Mouse (Mus musculus) cerebellum, adult 11 months (tissue): ENCODE measurements around the gene Chmp1a.
"Not testable (repeated sequence)": the region's sequence is repeated elsewhere in the genome, so short reads cannot be mapped to it uniquely, and the experiment has no call there.

Source experiments
- DNase-seq: peaks from one replicate; pipeline ENCODE4 v3.0.0; 2022

Gene Chmp1a

DNA sequence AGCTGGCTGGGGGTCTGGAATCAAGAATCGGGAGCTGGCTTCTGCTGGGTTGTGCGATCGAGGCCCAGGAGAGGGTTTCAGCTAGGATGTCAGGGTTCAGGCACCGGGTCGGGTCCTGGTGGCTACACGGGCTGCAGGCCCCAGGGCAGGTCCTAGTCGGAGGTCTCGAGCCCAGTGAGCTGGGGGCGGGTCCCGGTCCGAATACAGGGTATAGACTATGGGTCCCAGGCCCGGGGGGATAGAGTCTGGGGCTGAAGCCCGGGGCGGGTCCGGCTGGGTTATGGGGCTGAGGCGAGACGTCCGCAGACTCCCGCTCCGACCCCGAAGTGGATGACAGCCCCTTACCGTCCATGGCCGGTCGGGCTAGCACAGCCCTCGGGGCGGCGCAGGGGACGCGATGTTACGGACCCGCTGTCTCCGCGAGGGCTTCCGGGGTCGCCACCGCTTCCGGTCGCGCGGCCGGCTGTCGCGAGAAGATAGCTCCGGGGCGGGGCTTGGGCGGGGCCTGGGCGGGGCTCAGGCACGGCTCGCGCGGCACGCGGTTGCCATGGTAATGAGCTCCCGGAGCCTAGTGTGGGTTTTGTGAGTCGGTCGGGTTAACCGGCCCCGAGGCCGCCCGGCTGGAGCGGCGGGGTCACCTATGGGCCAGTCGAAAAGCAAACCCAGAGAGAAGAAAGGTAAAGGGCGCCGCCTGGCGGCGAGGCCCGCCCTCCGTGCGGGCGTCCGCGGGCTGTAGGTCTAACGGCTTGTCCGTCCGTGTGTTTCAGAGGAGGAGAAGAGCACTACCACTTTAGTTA, at the start of gene Chmp1a, which contains the start of gene Spata33:
TSS of gene Chmp1a (minus strand) at position 443 of the 797 bp plus-strand sequence.
TSS of gene Spata33 (plus strand) at position 512 of the 797 bp plus-strand sequence.
- DNase-seq = peak; percentile 85

DNA sequence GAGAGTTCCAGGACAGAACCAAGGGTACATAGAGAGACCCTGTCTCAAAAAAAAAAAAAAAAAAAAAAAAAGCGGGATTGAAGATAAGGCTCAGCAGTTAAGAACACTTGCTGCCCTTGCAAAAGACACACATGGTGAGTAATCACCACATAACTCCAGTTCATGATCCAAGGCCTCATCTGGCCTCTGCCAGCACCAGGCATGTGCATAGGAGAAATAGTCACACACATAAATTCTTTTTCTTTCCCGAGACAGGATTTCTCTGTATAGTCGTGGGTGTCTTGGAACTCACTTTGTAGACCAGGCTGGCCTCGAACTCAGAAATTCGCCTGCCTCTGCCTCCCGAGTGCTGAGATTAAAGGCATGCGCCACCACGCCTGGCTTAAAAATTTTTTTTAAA, 45.0 kb upstream of the Chmp1a start:
- not testable (repeated sequence) for DNase-seq

DNA sequence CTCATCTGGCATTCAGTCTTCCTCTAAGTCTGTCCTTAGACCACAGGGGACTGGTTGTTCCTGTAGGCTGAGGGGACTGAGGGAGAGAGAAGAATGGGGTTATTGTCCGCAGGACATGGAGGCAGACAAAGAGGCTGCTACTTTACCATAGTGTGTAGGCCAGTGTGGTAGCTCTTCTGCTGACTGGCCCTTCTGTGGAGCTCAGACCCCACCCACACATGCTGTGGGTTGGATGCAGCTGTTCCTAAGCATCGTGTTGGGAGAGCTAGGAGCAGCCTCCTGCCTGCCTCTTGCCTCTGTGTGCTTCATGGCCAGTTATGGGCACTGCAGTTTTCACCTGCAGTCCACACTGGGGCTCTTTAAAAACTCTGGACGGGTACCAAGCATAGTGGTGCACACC, 44.6 kb upstream of the Chmp1a start:
- no peak for DNase-seq

DNA sequence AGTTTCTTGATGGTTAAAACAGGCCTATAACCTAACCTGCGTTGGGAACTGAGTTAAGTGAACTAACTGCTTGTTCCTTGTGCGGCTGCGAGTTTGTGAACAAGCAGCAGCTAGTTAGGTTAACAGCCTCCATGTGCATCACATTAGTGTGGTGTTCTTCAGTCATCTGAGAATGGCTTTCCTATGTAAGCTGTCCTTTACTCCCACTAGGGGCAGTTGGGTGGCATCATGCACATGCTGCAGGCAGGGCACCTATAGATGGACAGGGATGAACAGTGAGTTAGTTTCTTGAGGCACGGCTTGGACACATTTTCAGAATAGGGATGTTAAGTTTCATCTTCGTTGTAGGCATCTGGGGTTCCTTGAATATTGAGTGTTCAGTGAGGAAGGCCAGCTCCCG, 42.6 kb upstream of the Chmp1a start:
- DNase-seq = no peak

DNA sequence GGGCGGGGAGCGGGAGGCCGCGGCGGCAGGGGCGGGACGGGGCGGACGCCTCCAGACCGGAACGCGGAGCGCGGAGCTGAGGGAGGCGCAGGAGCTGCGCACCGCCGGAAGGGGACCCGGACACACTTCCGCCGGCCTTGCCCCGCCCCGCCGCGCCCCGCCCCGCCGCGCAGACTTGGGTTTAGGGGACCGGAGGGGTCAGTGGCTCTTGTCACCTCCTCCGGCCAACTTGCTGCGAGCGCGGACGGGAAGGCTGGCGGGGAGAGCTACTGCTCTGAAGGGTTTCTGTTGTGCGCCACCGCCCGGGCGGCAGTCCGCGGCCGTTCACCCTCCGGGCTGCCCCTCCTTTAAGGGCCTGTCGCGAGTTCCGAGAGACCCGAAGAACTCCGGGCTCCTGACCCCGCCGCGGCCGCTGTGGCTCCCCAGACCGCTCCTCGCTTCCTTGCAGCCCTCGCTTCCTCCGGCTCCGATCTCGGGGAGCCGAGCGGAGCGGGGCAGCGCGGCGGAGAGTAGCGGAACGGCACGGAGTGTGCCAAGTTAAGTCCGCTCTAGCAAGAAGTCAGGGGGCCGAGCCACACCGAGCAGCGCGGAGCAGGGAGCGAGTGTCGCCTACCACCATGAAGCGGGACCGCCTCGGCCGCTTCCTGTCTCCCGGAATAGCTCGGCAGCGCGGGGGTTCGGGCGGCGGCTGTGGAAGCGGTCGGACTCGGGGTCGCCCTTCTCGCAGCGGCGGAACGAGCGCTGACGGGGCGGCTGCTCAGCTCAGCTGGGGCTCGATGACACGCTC, 41.7 kb upstream of the Chmp1a start, which contains the start of the genes Zfp276 and Vps9d1:
TSS of gene Zfp276 (plus strand) at position 97 of the 787 bp plus-strand sequence.
TSS of gene Vps9d1 (minus strand) at position 250 of the 787 bp plus-strand sequence.
- DNase-seq = peak; percentile 74

DNA sequence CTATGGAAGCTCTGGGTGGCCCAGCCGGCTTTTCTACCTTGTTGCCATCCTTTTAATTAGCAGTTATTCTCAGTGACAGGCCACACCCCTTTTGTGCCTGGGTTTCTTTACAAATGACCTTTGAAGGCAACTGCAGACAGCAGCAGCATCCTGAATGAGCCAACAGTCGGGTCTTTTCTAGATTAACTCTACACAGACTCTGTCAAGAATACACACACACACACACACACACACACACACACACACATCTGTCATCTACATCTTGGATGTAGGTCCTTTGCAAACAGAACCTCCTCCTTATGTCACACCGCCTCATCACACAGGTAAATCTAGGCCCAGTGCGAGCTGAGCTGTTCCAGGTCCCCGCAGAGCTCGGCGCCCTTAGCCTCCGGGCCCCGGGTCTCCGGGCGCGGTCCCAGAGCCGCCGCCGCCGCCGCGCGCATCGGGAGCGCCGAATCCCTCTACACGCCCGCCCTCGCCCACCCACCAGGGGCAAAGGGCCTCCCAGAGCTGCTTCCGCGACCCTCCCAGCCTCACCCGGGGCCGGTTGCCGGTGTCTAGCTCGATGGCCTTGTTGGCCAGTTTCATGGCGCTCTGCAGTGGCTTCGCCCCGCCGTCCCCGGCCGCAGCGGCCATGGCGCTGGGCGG, 41.0 kb upstream of the Chmp1a start:
- DNase-seq = no peak

DNA sequence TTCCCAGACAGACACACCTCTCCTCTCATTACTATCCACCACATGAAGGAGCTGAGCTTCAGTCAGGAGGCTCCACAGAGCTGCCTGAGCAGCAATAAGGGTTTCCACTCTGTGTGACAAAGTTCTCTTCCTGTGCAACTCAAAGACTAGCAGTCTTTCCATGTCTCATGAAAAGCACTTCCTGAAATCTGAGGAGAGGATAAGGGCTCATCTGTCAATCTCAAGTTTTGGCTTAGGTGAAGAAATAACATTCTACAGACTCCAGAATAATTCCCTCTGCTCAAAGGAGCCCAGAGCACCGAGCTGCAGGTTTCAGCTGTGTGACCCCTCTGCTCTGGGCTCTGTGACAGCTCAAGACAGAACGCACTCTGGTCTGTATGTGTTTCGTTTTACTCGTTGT, 40.4 kb upstream of the Chmp1a start:
- no peak for DNase-seq

DNA sequence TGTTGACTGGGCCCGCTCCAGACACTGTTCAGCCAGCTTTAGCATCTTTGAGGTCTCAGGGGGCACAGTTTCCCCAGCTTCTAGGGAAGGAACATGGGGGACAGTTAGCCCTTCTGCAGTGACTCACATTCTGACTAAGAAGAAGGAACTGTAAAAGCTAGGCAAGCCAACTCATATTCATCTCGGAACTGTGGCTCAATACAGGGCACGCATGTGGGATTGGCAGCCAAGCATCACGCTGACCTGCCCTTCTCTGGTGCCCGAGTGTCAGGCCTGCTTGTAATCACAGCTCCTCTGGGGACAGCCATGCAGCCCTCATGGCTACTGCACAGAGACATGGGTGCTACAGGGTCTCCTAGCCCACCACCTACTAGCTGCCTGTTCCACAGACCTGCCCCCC, 38.4 kb upstream of the Chmp1a start:
- DNase-seq = no peak

DNA sequence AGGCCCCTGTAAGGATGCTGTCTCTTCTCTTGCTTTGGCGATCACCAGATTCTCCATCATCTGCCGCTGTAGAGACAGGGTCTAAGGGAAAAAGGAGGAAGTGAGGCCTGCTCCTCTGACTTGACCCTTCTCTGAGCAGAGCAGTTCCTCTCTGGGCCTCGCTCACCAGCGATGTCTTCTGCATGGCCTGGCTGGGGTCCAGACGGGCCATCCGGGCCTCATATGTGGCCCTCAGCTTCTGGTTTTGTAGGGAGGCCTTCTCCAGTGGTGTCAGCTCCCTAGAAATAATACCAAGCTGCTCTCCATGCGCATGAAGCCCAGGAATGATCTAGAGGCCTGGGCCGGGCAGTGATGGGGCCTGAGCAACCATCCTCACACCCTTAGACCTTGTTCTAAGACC, 36.0 kb upstream of the Chmp1a start:
- DNase-seq = no peak

DNA sequence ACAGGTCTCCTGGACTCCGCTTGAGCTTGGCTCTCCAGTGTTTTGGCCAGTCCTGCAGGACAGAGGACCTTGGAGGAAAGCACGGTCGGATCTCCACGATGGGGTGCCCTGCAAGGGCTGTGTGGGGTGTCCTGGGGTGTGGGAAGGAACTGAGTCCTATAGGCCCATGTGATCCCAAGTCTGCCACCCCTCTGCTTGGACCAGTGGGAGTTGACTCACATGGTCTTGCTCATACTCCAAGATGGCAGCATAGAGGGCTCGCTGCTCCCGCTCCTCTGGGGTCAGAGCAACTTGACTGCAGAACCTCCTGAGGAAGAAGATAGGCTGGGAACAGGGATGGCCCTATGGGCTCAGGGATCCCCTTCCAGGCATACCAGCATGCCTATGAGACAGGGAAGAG, 35.2 kb upstream of the Chmp1a start:
- no peak for DNase-seq

DNA sequence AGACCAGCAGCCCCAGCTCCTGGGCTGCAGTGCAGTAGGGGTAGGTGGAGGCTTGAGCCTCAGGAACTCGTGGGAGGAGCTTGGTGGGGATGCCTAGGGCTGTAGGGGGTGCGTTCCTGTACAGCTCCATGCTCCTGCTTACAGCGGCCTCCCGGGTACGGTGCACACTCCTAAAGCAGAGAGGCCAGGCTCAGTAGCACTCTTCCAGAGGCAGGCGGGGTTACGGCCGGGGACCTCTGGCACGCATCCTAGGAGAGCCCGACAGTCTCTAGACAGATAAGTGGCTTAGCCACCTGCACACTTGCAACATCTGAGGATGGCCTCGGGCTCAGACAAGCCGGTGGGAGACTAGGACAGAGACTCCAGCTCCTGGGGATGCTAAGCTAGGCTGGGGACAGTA, 33.0 kb upstream of the Chmp1a start:
- DNase-seq = no peak

DNA sequence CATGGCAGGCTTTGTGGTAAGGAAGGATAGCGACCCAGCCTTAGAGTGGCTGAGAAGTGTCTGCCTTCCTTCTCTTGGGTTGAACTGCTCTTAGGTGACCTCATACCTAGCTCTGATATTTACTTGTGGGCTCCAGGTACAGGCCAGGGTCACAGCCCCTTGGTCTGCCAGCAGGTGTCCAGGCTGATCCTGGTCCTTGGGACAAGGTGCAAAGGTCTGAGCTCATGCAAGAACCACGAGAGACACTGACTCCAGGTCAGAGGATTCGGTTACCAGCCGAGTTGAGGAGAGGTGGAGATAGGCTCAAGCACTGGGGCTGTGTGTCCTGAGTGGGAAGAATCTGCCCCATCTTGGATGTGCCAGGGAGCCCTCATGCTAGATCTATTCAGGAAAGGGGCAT, 31.8 kb upstream of the Chmp1a start:
- DNase-seq = no peak

DNA sequence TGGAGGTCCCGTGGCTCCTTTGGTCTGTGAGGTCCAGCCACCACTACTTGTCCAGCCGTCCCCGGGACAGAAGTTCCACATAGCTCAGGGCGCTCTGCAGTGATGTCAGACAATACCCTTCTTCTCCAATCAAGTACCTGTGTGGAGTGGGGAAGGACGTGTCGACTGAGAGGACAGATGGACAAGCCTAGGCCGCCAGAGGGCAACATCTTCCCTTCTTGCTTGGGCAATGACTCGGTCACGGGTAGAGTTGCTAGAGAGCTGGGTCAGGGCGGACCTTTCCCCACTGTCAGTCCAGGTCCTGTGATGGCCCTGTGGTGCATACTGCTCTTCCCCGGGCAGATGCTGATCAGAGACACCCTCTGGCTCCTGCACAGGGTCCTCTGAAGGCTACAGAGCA, 30.5 kb upstream of the Chmp1a start:
- DNase-seq = no peak

DNA sequence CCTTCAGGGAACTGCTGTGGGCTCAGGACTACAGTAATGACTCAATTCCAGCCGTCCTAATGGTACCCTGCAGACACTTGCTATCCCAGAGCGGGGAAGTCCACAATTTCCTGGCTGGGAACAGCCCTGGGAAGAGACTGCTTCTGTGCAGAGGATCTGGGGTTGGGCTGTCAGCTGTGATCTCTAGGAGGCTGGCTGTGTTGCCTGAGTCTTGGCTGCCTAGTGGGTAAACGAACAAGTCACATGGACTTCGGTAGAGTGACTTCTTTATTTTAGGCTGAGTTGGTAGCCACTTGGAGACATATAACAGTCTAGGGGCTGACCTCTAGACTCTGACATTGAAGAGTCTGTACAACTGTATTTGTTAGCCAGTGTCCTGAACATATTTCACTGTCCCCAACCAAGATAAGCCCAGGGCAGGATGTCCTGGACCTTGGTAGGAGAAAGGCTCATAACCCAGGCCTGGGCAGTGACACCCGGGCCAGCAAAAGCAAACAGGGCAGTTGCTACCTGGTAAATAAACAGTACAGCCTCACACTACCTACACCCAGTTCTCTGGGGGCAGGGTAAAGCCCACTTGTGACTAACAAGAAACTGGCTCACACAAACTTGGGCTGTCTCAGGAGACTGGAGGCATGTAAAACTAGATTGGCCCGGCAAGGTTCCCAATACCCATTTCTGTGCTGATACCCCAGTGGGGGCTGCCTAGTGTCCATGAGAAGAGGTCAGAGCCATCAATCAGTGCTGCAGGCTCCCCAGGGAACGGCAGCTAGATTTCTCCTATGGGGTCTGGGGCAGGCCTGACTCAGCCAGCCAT, 29.8 kb upstream of the Chmp1a start:
- DNase-seq = no peak

DNA sequence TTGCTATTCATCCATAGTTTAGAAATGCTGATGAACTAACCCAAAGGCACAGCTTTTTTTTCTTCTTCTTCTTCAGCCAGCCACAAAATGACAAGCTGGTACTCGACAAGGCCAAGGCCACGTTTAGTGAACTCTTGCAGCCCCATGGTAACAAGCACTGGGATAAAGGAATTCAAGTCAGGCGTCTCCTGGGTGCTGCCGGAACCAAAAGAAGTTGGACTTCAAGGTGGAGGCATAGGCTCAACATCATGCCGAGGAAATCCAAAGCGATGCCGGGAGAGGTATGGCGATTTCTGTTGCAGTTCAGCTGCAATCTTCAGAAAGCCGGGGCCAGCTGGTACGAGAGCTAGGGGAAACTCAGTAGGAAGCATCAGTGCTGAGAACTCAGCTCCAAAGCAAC, 26.8 kb upstream of the Chmp1a start:
- no peak for DNase-seq

DNA sequence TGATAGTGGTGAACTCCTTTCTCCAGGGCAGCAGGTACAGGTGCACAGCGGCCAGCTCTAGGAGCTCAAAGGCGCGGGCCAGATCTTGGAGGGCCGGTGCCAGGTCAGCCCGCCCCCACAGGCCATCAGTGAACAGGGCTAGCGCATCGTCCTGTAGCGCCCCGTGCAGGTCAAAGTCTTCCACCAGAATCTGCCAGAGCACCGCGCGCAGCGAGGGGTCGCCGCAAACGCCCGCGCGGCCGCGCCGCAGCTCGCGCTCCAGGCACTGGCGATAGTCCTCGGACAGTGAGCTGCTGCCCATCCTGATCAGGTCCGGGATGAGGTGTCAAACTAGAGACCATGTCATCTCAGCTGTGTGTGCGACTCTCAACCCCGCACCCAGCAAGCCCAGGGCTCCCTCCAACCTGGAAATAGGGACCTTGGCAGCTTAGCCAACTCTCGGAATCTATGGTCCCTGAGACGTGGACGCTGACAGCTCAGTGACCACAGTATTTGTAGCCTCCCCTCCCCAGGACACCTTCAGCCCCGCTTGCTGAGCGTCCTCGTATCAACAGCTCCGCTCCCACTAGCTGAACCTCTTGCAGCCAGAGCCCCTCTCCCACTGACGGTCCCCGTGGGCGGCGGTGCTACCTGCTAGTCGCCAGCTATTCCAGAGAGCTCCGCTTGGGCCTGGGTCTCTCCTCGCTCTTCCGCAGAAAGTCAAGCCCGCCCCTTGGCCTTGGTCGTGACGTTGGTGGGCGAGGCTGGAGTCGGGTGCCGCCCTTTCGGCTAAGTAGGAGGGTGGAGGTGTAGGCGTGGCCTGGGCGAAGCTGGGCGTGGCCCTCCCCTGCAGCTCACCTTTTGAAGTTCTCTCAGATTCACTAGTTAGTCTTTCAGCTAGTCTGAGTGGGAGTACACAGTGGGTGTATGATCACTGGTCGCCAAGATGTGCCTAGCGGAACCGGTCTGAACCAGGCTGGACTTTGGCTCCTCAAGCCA, 23.2 kb upstream of the Chmp1a start, which contains the start of gene Spata2l:
TSS of gene Spata2l (minus strand) at position 714 of the 978 bp plus-strand sequence.
- peak; percentile 80 for DNase-seq

DNA sequence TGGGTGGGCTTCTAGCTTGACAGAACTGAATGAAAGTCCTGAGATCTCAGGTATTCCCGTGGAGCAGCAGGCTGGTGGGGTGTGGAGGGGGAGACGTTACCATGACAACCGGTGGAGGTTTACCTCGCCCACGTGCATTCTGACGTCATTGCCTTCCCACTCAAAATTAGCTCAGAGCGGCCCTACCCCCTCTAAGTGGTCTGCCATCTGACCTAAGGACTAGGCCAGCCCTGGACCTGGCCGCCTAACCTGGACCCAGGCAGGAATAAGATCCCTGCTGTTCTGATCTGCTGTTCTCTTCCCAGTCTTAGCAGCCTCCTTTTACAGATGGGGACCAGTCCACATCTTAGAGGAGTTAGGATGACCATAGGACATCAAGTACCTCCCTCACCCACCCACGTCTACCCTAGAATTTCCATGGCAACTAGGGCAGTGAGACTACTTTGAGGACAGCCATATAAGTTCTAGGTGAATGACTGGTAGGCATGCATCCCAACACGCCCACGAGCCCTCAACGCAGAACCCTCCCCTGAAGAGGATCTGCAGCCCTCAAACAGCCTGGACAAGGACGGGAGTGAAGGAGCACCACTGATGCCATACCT, 22.5 kb upstream of the Chmp1a start:
- DNase-seq = peak; percentile 48

DNA sequence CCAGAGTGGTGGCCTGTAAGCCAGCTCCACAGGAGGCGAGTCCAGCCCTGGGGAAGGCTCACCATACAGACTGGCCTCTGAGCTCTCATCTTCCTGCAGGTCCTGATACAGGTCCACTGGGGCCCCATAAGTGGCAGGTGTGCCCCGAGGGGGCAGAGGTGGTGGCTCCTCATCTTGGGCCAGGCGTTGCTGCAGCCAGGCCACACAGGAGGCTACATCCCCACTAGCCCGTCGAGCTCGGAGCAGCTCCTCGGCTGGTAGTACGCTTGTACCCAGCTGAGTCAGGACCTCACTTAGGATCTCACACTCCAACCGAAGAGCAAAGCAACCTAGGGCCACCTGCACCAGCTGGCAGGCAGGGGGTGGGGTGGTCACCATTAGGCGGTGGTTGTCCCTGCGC, 21.2 kb upstream of the Chmp1a start:
- DNase-seq = no peak

DNA sequence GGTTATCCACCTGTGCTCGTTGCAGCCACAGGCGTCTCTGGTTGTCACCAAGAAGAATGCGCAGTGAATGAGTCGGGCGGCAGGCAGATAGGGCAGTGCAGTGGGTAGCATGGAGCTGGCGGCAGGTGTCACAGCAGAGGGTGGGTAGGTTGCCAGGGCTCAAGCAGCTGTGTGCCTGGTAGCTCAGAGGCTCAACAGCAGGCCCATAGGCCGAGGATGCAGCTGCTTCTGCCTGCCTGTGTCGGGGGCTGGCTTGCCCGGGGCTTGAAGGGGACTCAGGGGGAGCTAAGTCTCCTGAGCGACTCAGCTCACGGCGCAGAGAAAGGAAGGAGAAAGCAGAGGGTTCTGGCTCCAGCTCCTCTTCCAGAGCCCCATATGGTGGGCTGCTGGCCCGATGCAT, 20.7 kb upstream of the Chmp1a start:
- DNase-seq = no peak

DNA sequence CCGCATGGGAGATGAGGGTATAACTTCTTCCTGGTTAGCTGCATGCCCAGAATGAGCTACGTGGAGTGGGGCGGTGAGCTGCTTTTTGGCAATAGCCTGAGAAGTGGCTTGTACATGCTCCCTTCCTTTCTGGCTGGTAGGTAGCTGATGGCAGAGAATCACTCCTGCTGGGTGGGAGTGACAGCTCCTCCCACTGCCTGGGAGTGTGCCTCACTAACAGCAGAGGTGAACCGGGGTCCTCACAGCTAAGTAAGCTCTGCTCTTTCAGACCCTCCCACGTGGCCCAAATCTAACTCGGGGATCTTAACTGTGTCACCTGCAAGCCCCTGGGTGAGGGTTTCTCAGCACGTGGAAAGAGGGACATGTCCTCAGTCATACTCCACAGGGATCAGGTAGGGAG, 20.0 kb upstream of the Chmp1a start:
- DNase-seq = no peak

DNA sequence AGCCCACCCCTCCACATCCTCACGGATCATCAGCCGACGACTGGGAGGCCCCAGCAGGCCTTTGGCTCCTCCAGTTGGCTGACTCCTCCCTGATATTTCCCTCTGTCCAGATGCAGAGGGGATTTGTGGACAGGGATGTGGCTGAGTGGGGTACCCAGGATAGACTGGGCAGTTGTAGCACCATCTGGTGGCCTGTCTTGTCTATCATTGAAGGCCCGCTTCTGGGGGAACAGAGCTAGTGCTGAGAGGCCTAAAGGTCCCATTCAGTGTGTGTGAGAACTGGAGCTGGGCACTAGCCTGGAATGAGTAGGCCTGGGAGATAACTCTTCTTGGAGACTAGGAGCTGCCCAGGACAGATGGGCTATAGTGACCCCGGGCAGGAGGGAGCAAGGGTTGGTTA, 19.2 kb upstream of the Chmp1a start:
- no peak for DNase-seq
